Mouse (Mus musculus): ENCODE measurements around the gene Rere. TPM values are rescaled to one million over a fixed set of nuclear protein-coding genes. Genes with fewer than 3 reads are reported as not detected.
A peak's percentile ranks its signal among the peaks of the same experiment; 100 is the strongest.

The Rere gene
- polyA plus RNA-seq, 2 experiments = 28.5 to 43.3 TPM

- H3K4me1 ChIP-seq (ENCODE audit: control insufficient read depth, insufficient read depth, low read length) = peaks cover 25% of the 10 kb centered on the region; the same call in 1 of the 2 replicates
- no peaks in the 10 kb centered on the region for H3K27me3 ChIP-seq (ENCODE audit: control insufficient read depth, insufficient read depth, low read length)
- H3K9me3 ChIP-seq (ENCODE audit: control insufficient read depth, low read length) = no peaks in the 10 kb centered on the region
- no peak for DNase-seq (ENCODE audit: low spot score)
- 77% methylated on average over 7 of the region's 7 CpGs for WGBS
- TF ChIP-seq POLR2A (IDR thresholded peaks at IDR 0.05; ENCODE audit: borderline replicate concordance, extremely low read depth, insufficient read depth, insufficient read length) = no peak
- ATAC-seq (ENCODE audit: low FRiP score, low read depth) = no peak
- H3K4me3 ChIP-seq (replicated peaks; ENCODE audit: low read length) = no peak overlapping the region
- no peak overlapping the region for H3K27ac ChIP-seq (replicated peaks; ENCODE audit: low read depth, low read length)
- no peaks in the 10 kb centered on the region for H3K36me3 ChIP-seq (ENCODE audit: control insufficient read depth, insufficient read depth, low read length)
- H3K9ac ChIP-seq (ENCODE audit: low read depth, low read length, severe bottlenecking) = no peak overlapping the region
- no peak overlapping the region for H3K4me2 ChIP-seq (replicated peaks; ENCODE audit: low read depth, low read length, severe bottlenecking)
Measured at GRCm38 (mm10) chr4:150457771-150458170, 176.3 kb downstream of the Rere start.

GRCm38 (mm10) chr4:150459022-150459794 lies 177.8 kb downstream of the Rere start:
- Histone ChIP-seq H3K4me1 (ENCODE audit: control insufficient read depth, insufficient read depth, low read length) (peaks cover 24% of the 10 kb centered on the region; the same call in 1 of the 2 replicates), H3K4me2 (replicated peaks; ENCODE audit: low read depth, low read length, severe bottlenecking) (no peak overlapping the region), H3K9me3 (ENCODE audit: control insufficient read depth, low read length) (no peaks in the 10 kb centered on the region), H3K27ac (replicated peaks; ENCODE audit: low read depth, low read length) (no peak overlapping the region), H3K27me3 (ENCODE audit: control insufficient read depth, insufficient read depth, low read length) (no peaks in the 10 kb centered on the region), H3K36me3 (ENCODE audit: control insufficient read depth, insufficient read depth, low read length) (no peaks in the 10 kb centered on the region), H3K9ac (ENCODE audit: low read depth, low read length, severe bottlenecking) (no peak overlapping the region), H3K4me3 (replicated peaks; ENCODE audit: low read length) (no peak overlapping the region)
- 70% methylated on average over 6 of the region's 6 CpGs for WGBS
- TF ChIP-seq POLR2A (IDR thresholded peaks at IDR 0.05; ENCODE audit: borderline replicate concordance, extremely low read depth, insufficient read depth, insufficient read length) = no peak
- ATAC-seq (ENCODE audit: low FRiP score, low read depth) = no peak
- DNase-seq (ENCODE audit: low spot score) = no peak

GRCm38 (mm10) chr4:150460451-150460850 lies 179.0 kb downstream of the Rere start:
- no peaks in the 10 kb centered on the region for H3K27me3 ChIP-seq (ENCODE audit: control insufficient read depth, insufficient read depth, low read length)
- H3K4me2 ChIP-seq (replicated peaks; ENCODE audit: low read depth, low read length, severe bottlenecking) = no peak overlapping the region
- peaks cover 16% of the 10 kb centered on the region; the same call in 1 of the 2 replicates for H3K4me1 ChIP-seq (ENCODE audit: control insufficient read depth, insufficient read depth, low read length)
- ATAC-seq (ENCODE audit: low FRiP score, low read depth) (no peak), DNase-seq (ENCODE audit: low spot score) (peak; percentile 31)
- WGBS = 62% methylated on average over 5 of the region's 5 CpGs
- H3K4me3 ChIP-seq (replicated peaks; ENCODE audit: low read length) = no peak overlapping the region
- H3K36me3 ChIP-seq (ENCODE audit: control insufficient read depth, insufficient read depth, low read length) = no peaks in the 10 kb centered on the region
- no peak for TF ChIP-seq POLR2A (IDR thresholded peaks at IDR 0.05; ENCODE audit: borderline replicate concordance, extremely low read depth, insufficient read depth, insufficient read length)
- H3K9ac ChIP-seq (ENCODE audit: low read depth, low read length, severe bottlenecking) = no peak overlapping the region
- no peak overlapping the region for H3K27ac ChIP-seq (replicated peaks; ENCODE audit: low read depth, low read length)
- H3K9me3 ChIP-seq (ENCODE audit: control insufficient read depth, low read length) = no peaks in the 10 kb centered on the region

- WGBS = 42% methylated on average over 5 of the region's 5 CpGs
- no peaks in the 10 kb centered on the region for H3K9me3 ChIP-seq (ENCODE audit: control insufficient read depth, low read length)
- no peak for ATAC-seq (ENCODE audit: low FRiP score, low read depth)
Measured at GRCm38 (mm10) chr4:150461011-150461410, 179.6 kb downstream of the Rere start.

GRCm38 (mm10) chr4:150461427-150462189 lies 180.2 kb downstream of the Rere start:
- Histone ChIP-seq H3K27me3 (ENCODE audit: control insufficient read depth, insufficient read depth, low read length) (no peaks in the 10 kb centered on the region), H3K4me1 (ENCODE audit: control insufficient read depth, insufficient read depth, low read length) (peaks cover 16% of the 10 kb centered on the region; the same call in 1 of the 2 replicates), H3K4me3 (replicated peaks; ENCODE audit: low read length) (no peak overlapping the region), H3K9ac (ENCODE audit: low read depth, low read length, severe bottlenecking) (no peak overlapping the region), H3K4me2 (replicated peaks; ENCODE audit: low read depth, low read length, severe bottlenecking) (no peak overlapping the region), H3K27ac (replicated peaks; ENCODE audit: low read depth, low read length) (no peak overlapping the region), H3K9me3 (ENCODE audit: control insufficient read depth, low read length) (no peaks in the 10 kb centered on the region), H3K36me3 (ENCODE audit: control insufficient read depth, insufficient read depth, low read length) (no peaks in the 10 kb centered on the region)
- 49% methylated on average over 6 of the region's 6 CpGs for WGBS
- ATAC-seq (ENCODE audit: low FRiP score, low read depth) (no peak), DNase-seq (ENCODE audit: low spot score) (no peak)
- no peak for TF ChIP-seq POLR2A (IDR thresholded peaks at IDR 0.05; ENCODE audit: borderline replicate concordance, extremely low read depth, insufficient read depth, insufficient read length)

More at GRCm38 (mm10) chr4:150461011-150461410, 179.6 kb downstream of the Rere start:
- no peak overlapping the region for H3K27ac ChIP-seq (replicated peaks; ENCODE audit: low read depth, low read length)
- DNase-seq (ENCODE audit: low spot score) = no peak
- no peak for TF ChIP-seq POLR2A (IDR thresholded peaks at IDR 0.05; ENCODE audit: borderline replicate concordance, extremely low read depth, insufficient read depth, insufficient read length)
- H3K4me2 ChIP-seq (replicated peaks; ENCODE audit: low read depth, low read length, severe bottlenecking) = no peak overlapping the region
- H3K4me3 ChIP-seq (replicated peaks; ENCODE audit: low read length) = no peak overlapping the region
- H3K9ac ChIP-seq (ENCODE audit: low read depth, low read length, severe bottlenecking) = no peak overlapping the region
- peaks cover 16% of the 10 kb centered on the region; the same call in 1 of the 2 replicates for H3K4me1 ChIP-seq (ENCODE audit: control insufficient read depth, insufficient read depth, low read length)
- H3K36me3 ChIP-seq (ENCODE audit: control insufficient read depth, insufficient read depth, low read length) = no peaks in the 10 kb centered on the region
- H3K27me3 ChIP-seq (ENCODE audit: control insufficient read depth, insufficient read depth, low read length) = no peaks in the 10 kb centered on the region
